Mouse (Mus musculus): ENCODE results near the gene Rnf185. TPM values are rescaled to one million over a fixed set of nuclear protein-coding genes. Genes with fewer than 3 reads are reported as not detected.

The Rnf185 gene
- polyA plus RNA-seq, 1 experiment from 2014 or later: 40.6 TPM

- no peak overlapping the region for H3K9ac ChIP-seq
- H3K4me2 ChIP-seq: no peak overlapping the region
- H3K4me3 ChIP-seq: no peak overlapping the region
- no peaks in the 10 kb centered on the region for H3K27me3 ChIP-seq
- no peaks in the 10 kb centered on the region; the same call in 1 of the 2 replicates for H3K36me3 ChIP-seq (ENCODE audit: poor library complexity, severe bottlenecking)
- peaks cover 3% of the 10 kb centered on the region; the same call in 1 of the 2 replicates for H3K4me1 ChIP-seq
- no peaks in the 10 kb centered on the region for H3K9me3 ChIP-seq (replicated peaks)
- H3K27ac ChIP-seq: no peak overlapping the region
- no peak for ATAC-seq
- WGBS: 76% methylated on average over 4 of the region's 4 CpGs
Measured at GRCm38 (mm10) chr11:3442677-3443076, 9.5 kb downstream of the Rnf185 start.

DNA sequence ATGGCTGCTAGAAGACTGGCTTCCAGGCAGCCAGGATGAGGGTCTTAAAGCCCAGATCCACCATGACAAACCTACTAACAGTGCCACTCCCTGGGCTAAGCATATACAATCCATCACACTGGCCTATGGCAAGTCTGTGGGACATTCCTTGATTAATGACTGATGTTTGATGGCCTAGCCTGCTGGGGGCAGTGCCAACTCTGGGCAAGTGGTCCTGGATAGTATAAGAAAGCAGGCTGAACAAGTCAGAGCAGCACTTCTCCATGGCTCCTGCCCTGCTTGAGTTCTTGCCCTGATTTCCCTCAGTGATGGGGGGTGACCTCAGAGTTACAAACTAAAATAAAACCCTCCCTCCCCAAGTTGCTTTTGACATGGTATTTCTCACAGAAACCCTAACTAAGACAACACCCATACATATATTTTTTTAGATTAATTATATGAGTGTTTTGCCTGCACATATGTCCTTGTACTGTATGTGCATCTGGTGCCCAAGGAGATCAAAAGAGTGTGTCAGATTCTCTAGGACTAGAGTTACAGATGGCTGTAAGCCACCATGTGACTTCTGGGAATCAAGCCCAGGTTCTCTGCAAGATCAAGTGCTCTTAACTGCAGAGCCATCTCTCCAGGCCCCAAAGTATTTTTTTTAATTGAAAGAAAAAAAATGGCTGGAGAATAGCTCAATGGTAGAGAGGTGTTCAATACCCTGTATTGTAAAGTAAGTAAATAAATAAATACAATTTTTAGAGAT is 10.3 kb downstream of the Rnf185 start:
- Histone ChIP-seq H3K4me3 (no peak overlapping the region), H3K4me1 (peaks cover 3% of the 10 kb centered on the region; the same call in 1 of the 2 replicates), H3K4me2 (no peak overlapping the region), H3K27ac (peak overlapping the region; percentile 71), H3K27me3 (no peaks in the 10 kb centered on the region), H3K9me3 (replicated peaks) (no peaks in the 10 kb centered on the region), H3K36me3 (ENCODE audit: poor library complexity, severe bottlenecking) (no peaks in the 10 kb centered on the region; the same call in 1 of the 2 replicates), H3K9ac (no peak overlapping the region)
- ATAC-seq: peak; percentile 77; the same call in 1 of the 2 replicates

GRCm38 (mm10) chr11:3437621-3438020 is 14.5 kb downstream of the Rnf185 start:
- WGBS: 84% methylated on average over 1 of the region's 1 CpGs
- no peak overlapping the region for H3K9ac ChIP-seq

DNA sequence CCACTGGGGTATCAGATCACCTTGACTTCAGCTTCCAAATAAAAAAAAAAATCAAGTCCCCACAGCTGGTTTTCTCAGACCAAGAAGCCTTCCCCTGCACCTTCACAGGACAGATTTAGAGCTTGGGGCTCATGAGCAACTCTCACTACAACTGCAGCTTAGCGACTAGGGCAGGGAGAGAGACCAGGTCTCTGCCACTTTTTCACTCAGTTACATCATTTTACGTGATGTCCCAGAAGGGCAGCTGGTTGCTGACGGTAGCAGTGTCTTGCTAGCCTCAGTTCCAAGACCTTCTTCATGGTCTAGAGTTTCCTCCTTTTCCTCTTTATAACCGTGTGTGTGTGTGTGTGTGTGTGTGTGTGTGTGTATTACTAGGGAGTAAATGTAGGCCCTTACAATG is 18.4 kb downstream of the Rnf185 start:
- H3K4me1 ChIP-seq: 0 out of 2 replicates have a peak, but pooled peaks cover 3% of the 10 kb centered on the region
- no peak for ATAC-seq
- H3K27me3 ChIP-seq: no peaks in the 10 kb centered on the region
- WGBS: 87% methylated on average over 4 of the region's 4 CpGs
- no peaks in the 10 kb centered on the region for H3K9me3 ChIP-seq (replicated peaks)
- H3K9ac ChIP-seq: no peak overlapping the region
- no peak overlapping the region for H3K4me3 ChIP-seq
- H3K27ac ChIP-seq: no peak overlapping the region
- H3K36me3 ChIP-seq (ENCODE audit: poor library complexity, severe bottlenecking): peaks cover 4% of the 10 kb centered on the region; the same call in 1 of the 2 replicates
- H3K4me2 ChIP-seq: no peak overlapping the region

More at GRCm38 (mm10) chr11:3437621-3438020, 14.5 kb downstream of the Rnf185 start:
- Histone ChIP-seq H3K4me2 (no peak overlapping the region), H3K36me3 (ENCODE audit: poor library complexity, severe bottlenecking) (peaks cover 2% of the 10 kb centered on the region; the same call in 1 of the 2 replicates), H3K4me3 (no peak overlapping the region), H3K27me3 (no peaks in the 10 kb centered on the region), H3K27ac (no peak overlapping the region), H3K9me3 (replicated peaks) (no peaks in the 10 kb centered on the region), H3K4me1 (0 out of 2 replicates have a peak, but pooled peaks cover 3% of the 10 kb centered on the region)
- ATAC-seq: no peak

GRCm38 (mm10) chr11:3431976-3432603 is 20.1 kb downstream of the Rnf185 start:
- Histone ChIP-seq H3K9ac (no peak overlapping the region), H3K27ac (no peak overlapping the region), H3K27me3 (no peaks in the 10 kb centered on the region), H3K4me3 (no peak overlapping the region), H3K9me3 (replicated peaks) (no peaks in the 10 kb centered on the region), H3K36me3 (ENCODE audit: poor library complexity, severe bottlenecking) (peaks cover 5% of the 10 kb centered on the region; the same call in 1 of the 2 replicates), H3K4me1 (0 out of 2 replicates have a peak, but pooled peaks cover 3% of the 10 kb centered on the region), H3K4me2 (no peak overlapping the region)
- ATAC-seq: no peak
- WGBS: 90% methylated on average over 6 of the region's 6 CpGs

DNA sequence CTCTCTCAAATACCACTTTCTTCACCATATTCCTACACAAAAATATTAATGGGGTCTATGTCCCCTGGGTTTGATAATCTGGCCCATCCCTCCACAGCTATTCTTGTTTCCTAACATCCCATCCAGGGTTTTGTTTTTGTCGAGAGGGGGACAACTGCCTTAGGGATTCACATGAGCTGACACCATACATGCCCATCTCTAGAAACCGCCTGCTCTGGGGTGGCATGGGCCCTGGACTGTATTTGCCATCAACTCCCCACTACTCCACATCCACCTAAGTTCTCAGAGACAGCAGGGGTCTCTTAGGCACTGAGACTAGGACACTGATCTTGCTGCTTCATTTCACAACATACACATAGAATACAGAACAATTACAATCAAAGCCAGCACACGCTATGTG is 20.6 kb downstream of the Rnf185 start:
- no peak overlapping the region for H3K9ac ChIP-seq
- no peaks in the 10 kb centered on the region for H3K27me3 ChIP-seq
- WGBS: 93% methylated on average over 3 of the region's 3 CpGs
- no peak overlapping the region for H3K27ac ChIP-seq
- no peak overlapping the region for H3K4me3 ChIP-seq
- H3K36me3 ChIP-seq (ENCODE audit: poor library complexity, severe bottlenecking): peaks cover 6% of the 10 kb centered on the region; the same call in 1 of the 2 replicates
- no peaks in the 10 kb centered on the region for H3K9me3 ChIP-seq (replicated peaks)
- 0 out of 2 replicates have a peak, but pooled peaks cover 3% of the 10 kb centered on the region for H3K4me1 ChIP-seq
- no peak overlapping the region for H3K4me2 ChIP-seq
- ATAC-seq: no peak

DNA sequence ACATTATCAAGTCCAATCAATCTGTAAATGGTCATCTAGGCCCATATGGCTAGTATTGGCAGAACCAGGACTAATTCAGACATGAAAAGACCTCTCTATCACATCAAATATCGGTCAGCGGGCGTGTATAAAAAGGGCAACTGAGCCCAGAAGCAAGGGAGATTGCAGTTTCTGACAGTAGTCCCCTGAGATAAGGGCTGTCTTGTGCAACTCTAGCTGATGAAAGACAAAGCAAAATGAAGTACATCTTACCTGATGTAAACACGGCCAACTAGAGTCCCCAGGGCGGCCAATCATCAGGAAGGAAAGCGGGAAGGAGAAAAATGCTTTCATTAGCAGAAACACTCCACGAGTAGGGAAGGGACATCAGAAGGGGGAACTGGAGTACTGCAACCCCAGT is 23.5 kb downstream of the Rnf185 start:
- Histone ChIP-seq H3K27me3 (no peaks in the 10 kb centered on the region), H3K36me3 (ENCODE audit: poor library complexity, severe bottlenecking) (peaks cover 33% of the 10 kb centered on the region), H3K4me3 (no peak overlapping the region), H3K27ac (no peak overlapping the region), H3K9ac (no peak overlapping the region), H3K9me3 (replicated peaks) (no peaks in the 10 kb centered on the region; the same call in 1 of the 2 replicates), H3K4me1 (0 out of 2 replicates have a peak, but pooled peaks cover 3% of the 10 kb centered on the region), H3K4me2 (no peak overlapping the region)
- ATAC-seq: no peak
- WGBS: 86% methylated on average over 7 of the region's 7 CpGs

DNA sequence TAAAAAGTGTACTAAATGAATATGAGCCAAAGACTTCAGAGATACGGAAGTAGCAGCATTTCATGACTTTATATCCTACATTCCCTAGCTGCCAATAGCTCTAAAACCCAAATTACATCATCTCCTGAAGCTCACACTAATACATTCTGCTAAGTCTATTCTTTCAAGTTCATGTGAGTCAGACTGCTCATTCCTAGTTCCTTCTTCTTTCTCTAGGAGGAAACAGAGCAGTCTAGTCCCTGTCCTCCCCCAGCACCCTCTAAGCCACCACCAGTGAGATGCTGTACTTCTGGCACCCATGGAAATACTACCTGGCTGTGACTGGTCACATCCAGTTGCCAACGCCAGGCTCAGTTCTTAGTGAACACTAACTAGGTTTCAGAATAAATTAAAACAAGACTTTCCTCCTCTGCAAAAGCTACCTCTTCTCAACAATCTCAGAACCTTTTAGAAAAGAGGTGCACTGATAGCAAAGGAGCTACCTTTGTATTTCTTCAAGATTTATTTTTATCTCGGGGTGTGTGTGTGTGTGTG is 24.4 kb downstream of the Rnf185 start:
- Histone ChIP-seq H3K9me3 (replicated peaks) (no peaks in the 10 kb centered on the region; the same call in 1 of the 2 replicates), H3K27ac (no peak overlapping the region), H3K4me3 (no peak overlapping the region), H3K4me1 (no peaks in the 10 kb centered on the region), H3K36me3 (ENCODE audit: poor library complexity, severe bottlenecking) (peaks cover 41% of the 10 kb centered on the region), H3K9ac (no peak overlapping the region), H3K4me2 (no peak overlapping the region), H3K27me3 (no peaks in the 10 kb centered on the region)
- WGBS: 96% methylated on average over 3 of the region's 3 CpGs
- no peak for ATAC-seq

DNA sequence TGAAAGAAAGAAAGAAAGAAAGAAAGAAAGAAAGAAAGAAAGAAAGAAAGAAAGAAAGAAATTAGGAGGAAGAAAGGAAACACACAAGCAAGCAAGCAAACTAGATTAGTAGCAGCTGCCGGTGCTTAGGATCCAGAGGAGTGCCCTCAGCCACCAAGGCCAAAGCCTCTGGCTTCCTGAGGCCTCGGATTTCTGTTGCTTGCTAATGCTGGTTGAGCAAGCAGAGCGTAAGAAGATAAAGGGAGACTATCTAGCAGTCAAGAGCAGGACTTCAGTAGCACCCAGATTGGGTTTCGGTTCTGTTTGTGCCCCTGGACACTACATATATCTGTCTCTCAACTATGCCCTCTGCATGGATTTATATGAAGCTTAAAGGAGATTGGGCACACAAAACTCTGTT is 29.9 kb downstream of the Rnf185 start:
- no peak overlapping the region for H3K9ac ChIP-seq
- WGBS: 82% methylated on average over 4 of the region's 4 CpGs
- ATAC-seq: no peak
- H3K27me3 ChIP-seq: no peaks in the 10 kb centered on the region
- no peaks in the 10 kb centered on the region for H3K4me1 ChIP-seq
- H3K27ac ChIP-seq: no peak overlapping the region
- H3K4me2 ChIP-seq: no peak overlapping the region
- no peak overlapping the region for H3K4me3 ChIP-seq
- H3K9me3 ChIP-seq (replicated peaks): no peaks in the 10 kb centered on the region; the same call in 1 of the 2 replicates
- peaks cover 74% of the 10 kb centered on the region for H3K36me3 ChIP-seq (ENCODE audit: poor library complexity, severe bottlenecking)

- Histone ChIP-seq H3K36me3 (ENCODE audit: poor library complexity, severe bottlenecking) (peaks cover 74% of the 10 kb centered on the region), H3K27ac (no peak overlapping the region), H3K4me1 (no peaks in the 10 kb centered on the region), H3K4me3 (no peak overlapping the region), H3K4me2 (no peak overlapping the region), H3K9me3 (replicated peaks) (no peaks in the 10 kb centered on the region), H3K9ac (no peak overlapping the region), H3K27me3 (no peaks in the 10 kb centered on the region)
- ATAC-seq: no peak
- 87% methylated on average over 4 of the region's 4 CpGs for WGBS
Measured at GRCm38 (mm10) chr11:3418741-3419140, 33.4 kb downstream of the Rnf185 start.

DNA sequence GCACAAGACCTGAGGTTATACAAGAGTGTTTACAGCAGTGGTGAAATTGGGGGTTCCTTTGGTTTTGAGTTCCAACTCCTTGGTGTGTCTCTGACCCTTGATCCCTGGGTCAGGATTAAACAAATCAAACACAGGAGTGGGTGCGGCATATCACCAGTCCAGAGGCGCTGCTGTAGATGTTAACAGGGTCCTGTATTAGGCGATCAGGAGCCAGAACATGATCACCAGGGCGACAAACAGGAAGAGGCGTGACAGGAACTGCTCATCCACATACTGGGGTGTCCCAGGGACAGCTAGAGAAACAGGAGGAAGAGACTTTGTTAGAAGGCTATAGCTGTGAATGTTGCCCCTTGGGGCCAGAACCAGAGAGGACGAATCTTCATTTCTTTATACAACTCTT is 34.4 kb downstream of the Rnf185 start:
- Histone ChIP-seq H3K4me1 (no peaks in the 10 kb centered on the region), H3K4me3 (no peak overlapping the region), H3K27ac (no peak overlapping the region), H3K4me2 (no peak overlapping the region), H3K27me3 (no peaks in the 10 kb centered on the region), H3K36me3 (ENCODE audit: poor library complexity, severe bottlenecking) (peaks cover 66% of the 10 kb centered on the region), H3K9ac (no peak overlapping the region), H3K9me3 (replicated peaks) (no peaks in the 10 kb centered on the region)
- ATAC-seq: no peak
- WGBS: 90% methylated on average over 6 of the region's 6 CpGs

- peaks cover 56% of the 10 kb centered on the region for H3K36me3 ChIP-seq (ENCODE audit: poor library complexity, severe bottlenecking)
- no peaks in the 10 kb centered on the region for H3K4me1 ChIP-seq
- no peak overlapping the region for H3K4me3 ChIP-seq
- no peaks in the 10 kb centered on the region for H3K27me3 ChIP-seq
- no peak overlapping the region for H3K27ac ChIP-seq
- H3K4me2 ChIP-seq: no peak overlapping the region
- WGBS: 94% methylated on average over 3 of the region's 3 CpGs
- H3K9me3 ChIP-seq (replicated peaks): no peaks in the 10 kb centered on the region
- H3K9ac ChIP-seq: no peak overlapping the region
- no peak for ATAC-seq
Measured at GRCm38 (mm10) chr11:3416399-3416798, 35.8 kb downstream of the Rnf185 start.
